Mouse (Mus musculus) neutrophil, adult 5-6 weeks (primary cell): ENCODE results near the gene Sod3. TPM values are rescaled to one million over a fixed set of nuclear protein-coding genes. Genes with fewer than 3 reads are reported as not detected.

Source experiments
- ATAC-seq: fragments of 151-379, 151-347 bp; 2 replicates; pipeline ENCODE4 v1.8.0; 2017; ENCODE audit warnings: mild to moderate bottlenecking, moderate TSS enrichment; ENCODE audit not compliant: insufficient number of reproducible peaks, poor library complexity, low FRiP score, severe bottlenecking; ENCODE audit errors: extremely low read depth
- total RNA-seq: library from RNA; stranded (forward); fragments of 200-1000 nt; gene quantifications from 2 replicates; pipeline ENCODE4 v1.2.3, GENCODE M21; 2017

Gene Sod3
- total RNA-seq, 1 experiment from 2014 or later = not detected

DNA sequence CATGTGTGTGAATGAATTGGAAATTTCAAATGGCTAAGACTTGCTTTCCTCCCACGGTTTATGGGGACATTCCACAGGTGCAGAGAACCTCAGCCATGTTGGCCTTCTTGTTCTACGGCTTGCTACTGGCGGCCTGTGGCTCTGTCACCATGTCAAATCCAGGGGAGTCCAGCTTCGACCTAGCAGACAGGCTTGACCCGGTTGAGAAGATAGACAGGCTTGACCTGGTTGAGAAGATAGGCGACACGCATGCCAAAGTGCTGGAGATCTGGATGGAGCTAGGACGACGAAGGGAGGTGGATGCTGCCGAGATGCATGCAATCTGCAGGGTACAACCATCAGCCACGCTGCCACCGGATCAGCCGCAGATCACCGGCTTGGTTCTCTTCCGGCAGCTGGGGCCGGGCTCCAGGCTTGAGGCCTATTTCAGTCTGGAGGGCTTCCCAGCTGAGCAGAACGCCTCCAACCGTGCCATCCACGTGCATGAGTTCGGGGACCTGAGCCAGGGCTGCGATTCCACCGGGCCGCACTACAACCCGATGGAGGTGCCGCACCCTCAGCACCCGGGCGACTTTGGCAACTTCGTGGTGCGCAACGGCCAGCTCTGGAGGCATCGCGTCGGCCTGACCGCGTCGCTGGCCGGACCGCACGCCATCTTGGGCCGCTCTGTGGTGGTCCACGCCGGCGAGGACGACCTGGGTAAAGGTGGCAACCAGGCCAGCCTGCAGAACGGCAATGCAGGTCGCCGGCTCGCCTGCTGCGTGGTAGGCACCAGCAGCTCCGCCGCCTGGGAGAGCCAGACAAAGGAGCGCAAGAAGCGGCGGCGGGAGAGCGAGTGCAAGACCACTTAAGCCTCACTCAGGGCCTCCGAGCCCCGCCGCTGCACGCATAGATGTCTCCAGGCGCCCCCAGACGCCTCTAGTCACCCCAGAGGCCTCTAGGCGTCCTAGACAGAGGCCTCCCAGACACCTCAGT lies 4.6 kb downstream of the Sod3 start:
- no peak for ATAC-seq

DNA sequence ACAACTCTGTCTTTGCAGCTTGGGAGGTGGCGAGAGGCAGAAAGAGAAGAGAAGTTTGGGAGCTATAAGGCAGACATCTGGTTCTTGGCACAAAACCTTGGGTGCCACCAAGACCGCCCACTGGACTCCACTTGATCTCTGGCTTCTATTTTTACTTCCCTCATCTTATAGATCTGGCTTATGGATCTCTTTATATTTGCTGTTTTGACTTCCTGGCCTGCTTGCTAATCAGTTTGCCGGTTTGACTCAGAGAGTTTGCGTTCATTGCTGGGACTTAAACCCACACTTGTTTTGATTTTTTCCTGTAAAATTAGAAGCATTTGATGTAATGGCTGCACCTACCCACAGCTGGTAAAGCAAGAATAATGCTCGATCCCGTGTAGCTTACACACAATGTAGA lies 7.3 kb downstream of the Sod3 start:
- no peak for ATAC-seq

DNA sequence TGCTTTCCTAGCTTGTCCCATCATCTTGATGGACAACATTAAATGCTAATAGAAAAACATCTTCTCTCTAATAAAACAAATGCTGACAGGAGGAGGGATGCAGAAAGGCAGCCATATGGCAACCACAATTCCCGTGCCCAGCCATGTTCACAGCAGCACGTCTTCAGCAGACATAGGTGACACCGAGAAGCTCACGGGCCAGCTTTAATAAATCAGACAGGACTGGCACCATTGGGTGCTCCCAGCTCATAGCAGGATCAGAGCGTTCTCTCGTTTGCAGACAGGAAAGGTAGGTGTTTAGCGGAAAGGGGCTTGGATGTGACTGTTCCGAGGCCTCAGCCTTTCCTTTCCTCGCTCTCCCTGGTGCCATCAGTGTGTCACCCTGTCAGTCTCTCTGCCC lies 12.3 kb downstream of the Sod3 start:
- no peak for ATAC-seq

DNA sequence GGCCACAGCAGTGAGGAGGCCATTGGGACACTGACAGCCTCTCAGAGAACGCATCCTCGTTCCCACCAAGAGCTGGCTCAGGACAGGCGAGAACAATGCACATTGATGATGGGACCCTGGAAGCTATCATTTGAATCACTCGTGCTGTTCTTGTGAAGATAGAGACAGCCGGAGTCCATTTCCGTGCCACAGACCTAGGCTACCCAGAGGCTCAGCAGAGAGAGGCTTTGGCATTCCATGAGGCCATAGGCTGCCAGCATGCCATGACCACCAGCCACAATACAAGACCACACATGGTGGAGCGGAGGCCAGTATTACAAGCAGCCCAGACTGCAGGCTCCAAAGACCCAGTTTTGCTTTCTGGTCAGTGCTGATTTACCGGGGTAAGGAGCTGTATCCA lies 19.2 kb downstream of the Sod3 start:
- no peak for ATAC-seq

DNA sequence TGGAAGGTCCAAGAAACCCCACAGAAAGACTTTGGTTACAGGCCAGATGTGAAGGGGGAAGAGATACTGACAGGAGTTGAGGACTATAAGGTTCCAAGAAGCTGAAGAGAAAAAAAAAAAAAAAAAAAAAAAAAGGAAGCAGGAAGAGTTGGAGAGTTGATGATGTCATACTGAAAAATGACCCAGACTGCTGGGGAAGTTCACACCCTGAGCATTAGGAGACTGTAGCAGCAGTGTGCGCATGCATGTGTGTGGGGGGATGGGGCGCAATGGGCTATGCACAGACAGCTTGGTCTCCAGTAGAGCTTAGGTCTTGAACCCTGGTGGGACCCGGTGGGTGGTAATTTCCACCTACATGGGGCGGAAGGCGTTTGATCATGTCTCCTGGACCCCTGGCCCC lies 20.2 kb downstream of the Sod3 start:
- no peak for ATAC-seq

DNA sequence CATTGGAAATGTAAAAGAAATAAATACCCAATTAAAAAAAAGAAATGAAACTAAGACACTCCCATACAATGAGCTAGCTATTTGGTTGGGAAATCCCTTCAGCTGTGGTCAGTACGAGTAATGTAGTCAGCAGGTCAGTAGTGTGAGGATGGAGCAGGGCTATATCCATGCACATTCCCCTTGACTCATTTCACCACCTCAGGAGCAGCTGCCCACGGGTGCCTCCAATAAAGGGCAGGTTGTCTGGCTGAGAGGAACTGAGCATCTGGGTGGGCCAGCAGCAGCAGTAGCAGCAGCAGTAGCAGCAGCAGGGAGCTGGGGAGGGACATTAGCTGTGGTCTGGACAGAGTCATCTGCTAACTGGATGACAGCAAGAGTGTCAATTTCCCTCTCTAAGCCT lies 22.4 kb downstream of the Sod3 start:
- ATAC-seq = no peak

DNA sequence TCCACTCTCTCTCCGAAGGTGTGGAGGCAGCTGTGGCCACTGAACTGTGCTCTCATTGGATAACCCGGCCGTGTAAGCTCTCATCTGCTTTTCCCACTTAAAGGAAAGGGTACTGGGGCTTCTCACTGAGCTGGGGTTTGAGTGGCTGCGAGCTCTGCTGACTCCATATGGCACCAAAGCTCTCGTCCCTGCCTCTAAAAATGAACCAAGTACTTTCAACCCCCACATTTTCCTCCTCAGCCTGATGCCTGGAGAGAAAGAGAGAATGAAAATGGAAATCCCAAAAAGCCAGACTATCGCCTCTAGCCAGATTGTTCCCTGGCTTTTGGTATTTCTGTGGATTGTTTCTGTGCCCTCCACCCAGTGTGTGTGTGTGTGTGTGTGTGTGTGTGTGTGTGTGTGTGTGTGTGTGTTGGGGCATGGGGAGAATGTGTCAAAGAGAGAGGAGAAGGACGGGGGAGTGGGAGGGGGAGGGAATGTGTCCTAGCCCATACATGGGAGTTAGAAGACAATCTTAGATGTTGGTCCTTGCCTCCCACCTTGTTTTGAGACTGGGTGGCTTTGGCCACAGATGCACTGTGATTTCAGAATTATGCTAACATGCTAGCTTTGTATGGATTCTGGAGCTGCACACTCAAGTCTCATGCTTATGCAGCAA lies 24.6 kb downstream of the Sod3 start:
- ATAC-seq = no peak

DNA sequence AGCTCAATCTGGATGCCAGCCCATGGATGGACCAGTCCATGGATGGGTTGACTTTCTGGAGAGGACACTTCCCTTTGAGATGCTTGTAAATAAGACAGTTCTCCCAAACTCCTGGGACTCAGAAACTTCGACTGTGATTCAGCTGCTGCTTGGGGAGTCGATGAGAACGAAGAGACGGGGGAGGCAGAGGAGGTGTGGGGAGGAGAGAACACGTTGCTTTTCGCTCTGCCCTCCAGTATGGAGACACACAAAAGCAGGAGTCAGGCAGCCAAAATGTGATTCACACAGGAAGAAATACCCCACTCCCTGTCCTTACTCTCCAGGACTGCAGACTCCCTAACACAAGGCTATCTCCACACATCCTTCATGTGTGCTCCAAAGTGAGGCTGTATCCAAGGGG lies 26.8 kb downstream of the Sod3 start:
- no peak for ATAC-seq

DNA sequence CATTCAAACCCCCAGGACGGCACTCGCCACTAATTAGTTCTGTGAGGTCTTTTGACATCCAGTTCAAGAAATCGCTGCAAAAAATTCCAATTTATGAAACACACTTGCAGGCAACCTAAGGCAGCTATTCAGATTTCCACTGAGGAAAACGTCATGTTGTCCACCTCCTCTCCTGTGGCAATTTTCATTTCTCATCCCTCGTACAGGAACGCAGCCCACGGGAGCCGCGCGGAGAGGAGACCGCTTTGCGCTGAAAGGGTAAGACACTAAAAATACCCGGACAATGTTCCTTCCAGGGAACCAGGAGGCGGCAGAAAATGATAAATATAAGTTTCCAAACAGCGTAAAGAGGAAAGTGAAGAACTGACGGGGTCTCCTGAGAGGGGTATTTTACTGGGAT lies 27.9 kb downstream of the Sod3 start:
- no peak for ATAC-seq

DNA sequence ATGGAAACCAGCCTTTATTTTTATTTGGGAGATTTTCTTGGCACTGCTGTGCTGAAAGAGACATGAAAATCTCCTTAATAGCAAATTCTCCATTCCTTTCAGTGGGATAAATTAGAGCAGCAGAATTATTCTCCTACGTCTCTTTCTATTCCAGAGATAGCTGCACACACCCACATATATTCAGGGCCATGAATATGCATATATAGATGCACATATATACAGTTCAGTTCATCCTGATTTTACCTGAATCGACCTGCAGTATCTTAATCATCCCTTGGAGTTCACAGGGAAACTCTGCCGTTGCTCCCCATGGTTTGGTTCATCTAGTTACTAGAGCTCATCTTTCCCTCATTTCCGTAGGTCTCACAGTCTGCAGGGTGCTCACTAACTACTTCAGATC lies 30.2 kb downstream of the Sod3 start:
- no peak for ATAC-seq

DNA sequence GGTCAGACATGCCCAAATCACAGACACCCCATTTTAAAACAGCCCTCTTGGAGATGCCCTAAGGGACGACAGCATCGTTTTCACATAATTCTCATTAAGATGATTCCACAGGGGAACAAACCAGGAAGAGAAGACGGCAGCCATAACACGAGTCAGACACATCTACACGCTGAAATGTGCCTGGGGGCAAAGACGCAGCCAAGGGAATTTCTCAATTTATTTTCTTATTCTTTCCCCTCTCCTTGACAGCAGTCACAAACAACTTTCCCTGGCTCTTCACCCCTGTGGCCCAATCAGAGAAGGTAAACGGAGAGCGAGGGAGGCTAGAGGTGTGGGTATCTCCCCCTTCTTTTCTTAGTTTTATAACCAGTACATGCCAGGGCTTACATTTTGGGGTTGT lies 40.8 kb downstream of the Sod3 start:
- no peak for ATAC-seq

DNA sequence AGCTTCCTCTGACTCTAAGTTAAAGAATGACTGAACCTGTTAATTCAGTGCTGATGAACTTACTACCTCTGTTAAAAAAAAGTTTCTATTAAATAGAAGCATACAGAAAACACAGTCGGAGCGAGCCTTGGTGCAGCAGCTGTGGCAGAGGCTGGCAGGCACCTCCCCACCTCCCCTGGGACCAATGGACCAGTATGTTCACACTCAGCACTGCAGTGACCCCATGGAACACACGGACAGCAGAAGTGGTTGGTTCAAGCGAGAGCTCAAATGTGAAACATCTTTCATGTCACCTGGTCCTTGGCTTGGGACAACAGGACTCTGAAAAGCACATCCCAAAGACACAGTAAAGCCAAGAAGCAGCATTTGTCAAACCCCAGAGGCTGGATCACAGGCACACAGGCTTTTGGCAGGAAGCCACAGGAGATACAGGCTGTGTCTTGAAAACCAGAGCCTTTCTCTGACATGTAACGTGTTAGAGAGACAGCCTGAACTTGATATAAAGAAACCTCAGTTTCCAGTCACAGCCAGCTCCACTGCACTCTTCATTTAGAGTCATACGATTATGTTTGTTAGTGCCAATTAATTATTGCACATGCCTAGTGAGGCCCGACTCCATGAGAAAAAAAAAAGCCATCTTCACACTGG lies 45.2 kb downstream of the Sod3 start:
- no peak for ATAC-seq

DNA sequence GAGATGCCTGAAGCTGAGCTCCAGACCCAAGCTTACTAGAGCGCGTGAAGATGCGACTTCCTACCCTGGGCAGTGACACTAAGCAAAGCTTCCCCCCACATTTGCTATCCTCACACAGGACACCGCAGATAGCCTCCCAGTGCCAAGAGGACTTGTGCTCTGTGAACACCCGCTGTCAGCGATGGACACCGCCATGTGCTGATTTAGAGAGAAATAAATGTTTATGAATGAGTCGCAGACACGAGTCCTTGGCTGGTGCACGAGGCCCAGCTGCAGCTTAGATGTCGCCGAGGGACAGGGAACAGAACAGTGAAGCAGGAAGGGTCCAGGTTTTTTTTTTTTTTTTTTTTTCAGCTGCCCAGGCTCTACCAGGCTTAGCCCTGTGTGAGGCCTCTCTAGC lies 46.6 kb downstream of the Sod3 start:
- no peak for ATAC-seq

DNA sequence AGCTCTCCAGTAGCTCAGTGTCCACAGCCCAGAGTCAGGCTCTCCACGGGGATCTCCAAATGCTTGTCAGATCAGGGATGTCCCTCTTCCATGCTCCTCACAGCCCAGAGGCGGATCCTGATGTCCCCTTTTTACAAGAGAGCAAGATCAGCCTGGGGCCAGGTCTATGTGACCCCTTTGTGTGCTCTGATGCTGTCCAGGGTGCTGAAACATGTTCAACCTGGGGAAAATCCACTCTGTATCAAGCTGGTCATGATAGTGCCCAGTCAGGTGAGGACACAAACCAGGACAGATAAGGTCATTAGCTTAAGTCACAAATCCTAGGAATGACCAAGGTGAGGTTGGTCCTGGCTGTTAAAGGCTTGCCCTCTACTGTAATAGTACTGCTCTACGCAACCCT lies 48.0 kb downstream of the Sod3 start:
- no peak for ATAC-seq

DNA sequence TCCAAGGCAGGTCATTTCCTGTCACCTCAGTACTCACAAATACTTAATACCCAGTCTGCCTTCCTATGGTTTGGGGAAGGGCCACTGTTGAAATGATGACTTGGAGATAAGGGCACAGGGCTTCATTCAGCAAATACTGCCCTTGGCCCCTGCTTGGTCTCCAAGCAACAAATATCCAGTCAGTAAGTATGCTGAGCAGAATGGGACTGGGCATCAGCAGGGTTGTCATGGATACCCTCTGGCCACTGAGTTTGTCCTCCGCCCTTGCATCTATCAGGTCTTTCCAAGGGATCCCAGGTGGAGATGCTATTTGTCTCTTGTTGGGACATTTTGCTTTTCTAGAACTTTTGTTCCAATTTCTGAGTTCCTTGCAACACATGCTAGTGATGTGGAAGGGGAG lies 51.6 kb downstream of the Sod3 start:
- no peak for ATAC-seq

DNA sequence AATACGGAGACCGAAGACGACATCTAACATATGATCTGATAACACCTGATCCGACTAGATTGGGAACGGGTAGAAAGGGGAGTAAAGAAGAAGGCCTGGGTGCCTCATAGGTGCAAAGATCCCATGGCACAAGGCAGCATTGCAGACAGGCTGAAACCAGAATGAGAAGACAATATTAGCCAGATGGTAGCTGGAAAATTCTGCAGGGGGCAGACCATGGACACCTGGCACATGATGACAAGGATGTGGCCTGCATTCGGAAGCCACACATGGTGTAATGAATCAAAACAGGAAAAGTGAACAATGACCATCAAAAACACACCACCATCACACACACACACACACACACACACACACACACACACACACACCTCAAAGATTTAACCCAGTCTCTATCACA lies 52.3 kb downstream of the Sod3 start:
- ATAC-seq = no peak

DNA sequence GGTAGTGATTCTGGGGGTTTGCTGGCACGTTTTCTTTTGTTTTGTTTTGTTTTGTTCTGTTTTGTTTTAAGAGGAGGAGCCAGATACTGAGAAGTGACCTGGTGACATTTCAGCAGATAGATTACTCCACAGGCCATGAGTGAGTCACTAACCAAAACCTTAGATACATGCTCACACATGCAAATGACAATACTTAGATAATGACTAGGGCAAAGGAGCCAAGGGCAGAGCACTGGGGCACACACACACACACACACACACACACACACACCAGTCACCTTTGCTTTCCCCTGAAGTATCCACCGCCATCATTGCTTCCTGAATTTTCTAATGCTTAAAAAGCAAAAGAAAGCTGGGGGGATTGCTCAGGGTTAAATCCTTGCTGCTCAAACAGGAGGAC lies 52.9 kb downstream of the Sod3 start:
- no peak for ATAC-seq
